Mouse (Mus musculus) forebrain, embryonic 14.5 days (tissue): ENCODE results near the gene Echs1. TPM values are rescaled to one million over a fixed set of nuclear protein-coding genes. Genes with fewer than 3 reads are reported as not detected.

Source experiments
- ATAC-seq: fragments of 200-750 bp; cut with Nextera tagmentation; 2 replicates; pipeline ENCODE4 v1.8.0; 2017; ENCODE audit warnings: mild to moderate bottlenecking, moderate library complexity
- DNase-seq: peaks from one replicate; pipeline ENCODE4 v3.0.0-alpha.2; 2015; ENCODE audit warnings: low spot score
- H3K27ac ChIP-seq: fragments of 300-500 bp; sonication (generic); 2 replicates; pipeline ENCODE4 v1.5.1; 2014; ENCODE audit warnings: low read depth, mild to moderate bottlenecking, control low read depth, low read length, moderate library complexity
- H3K27me3 ChIP-seq: fragments of 300-500 bp; sonication (generic); replicated peaks from 2 replicates; pipeline ENCODE4 v1.6.1; 2014; ENCODE audit warnings: low read length, control low read depth, mixed read lengths; ENCODE audit not compliant: control insufficient read depth, insufficient read depth
- H3K36me3 ChIP-seq: fragments of 300-500 bp; sonication (generic); 2 replicates; pipeline ENCODE4 v1.6.1; 2014; ENCODE audit warnings: low read length, control low read depth; ENCODE audit not compliant: control insufficient read depth, insufficient read depth
- H3K4me1 ChIP-seq: fragments of 300-500 bp; sonication (generic); 2 replicates; pipeline ENCODE4 v1.6.1; 2014; ENCODE audit warnings: antibody characterized with exemption, low read length, control low read depth; ENCODE audit not compliant: control insufficient read depth, insufficient read depth
- H3K4me2 ChIP-seq: fragments of 300-500 bp; sonication (generic); 2 replicates; pipeline ENCODE4 v1.6.1; 2014; ENCODE audit warnings: mild to moderate bottlenecking, control low read depth, low read length
- H3K4me3 ChIP-seq: fragments of 300-500 bp; sonication (generic); 2 replicates; pipeline ENCODE4 v1.5.1; 2014; ENCODE audit warnings: low read depth, low read length, control low read depth
- H3K9ac ChIP-seq: fragments of 300-500 bp; sonication (generic); 2 replicates; pipeline ENCODE4 v1.6.1; 2014; ENCODE audit warnings: mild to moderate bottlenecking, low read length, control low read depth, moderate library complexity
- H3K9me3 ChIP-seq: fragments of 300-500 bp; sonication (generic); replicated peaks from 2 replicates; pipeline ENCODE4 v1.6.1; 2016; ENCODE audit warnings: low read length, control low read depth, mixed read lengths; ENCODE audit not compliant: control insufficient read depth
- WGBS: fragments of 180-500 bp; shearing (Covaris S2); extraction: QIAGEN DNeasy Blood & Tissue Kit; methylation state at CpG from one replicate; pipeline ENCODE4 v1.1.7; 2014; 5-methylcytosine and 5-hydroxymethylcytosine counted together
- polyA plus RNA-seq: library from polyadenylated mRNA; unstranded; fragments of >200 nt; fragmentation: Nextera tagmentation; extraction: Ambion mirVana; gene quantifications from 2 replicates; pipeline ENCODE4 v1.2.1, GENCODE M21; 2014

Echs1 gene
- polyA plus RNA-seq, 1 experiment from 2014 or later = 154 TPM

GRCm38 (mm10) chr7:140061832-140062130 lies 54.5 kb downstream of the Echs1 start:
- H3K4me3 ChIP-seq = peak overlapping the region; percentile 30
- H3K4me2 ChIP-seq = peak overlapping the region; percentile 72
- H3K27me3 ChIP-seq = 0 out of 2 replicates have a peak, but pooled peaks cover 10% of the 10 kb centered on the region
- no peaks in the 10 kb centered on the region for H3K36me3 ChIP-seq
- peak overlapping the region; percentile 76; the same call in 1 of the 2 replicates for H3K27ac ChIP-seq
- no peaks in the 10 kb centered on the region for H3K9me3 ChIP-seq
- 2% methylated on average over 6 of the region's 6 CpGs for WGBS
- no peak for ATAC-seq
- no peak for DNase-seq
- H3K4me1 ChIP-seq = peaks cover 33% of the 10 kb centered on the region
- H3K9ac ChIP-seq = peak overlapping the region; percentile 58; the same call in 1 of the 2 replicates

GRCm38 (mm10) chr7:140060936-140061831 lies 55.1 kb downstream of the Echs1 start:
- peak; percentile 93 for DNase-seq
- Histone ChIP-seq H3K27ac (peak overlapping the region; percentile 76), H3K9ac (peak overlapping the region; percentile 58), H3K4me1 (peaks cover 33% of the 10 kb centered on the region), H3K27me3 (peaks cover 10% of the 10 kb centered on the region; the same call in 1 of the 2 replicates), H3K4me3 (peak overlapping the region; percentile 30), H3K9me3 (no peaks in the 10 kb centered on the region), H3K4me2 (peak overlapping the region; percentile 72), H3K36me3 (no peaks in the 10 kb centered on the region)
- peak; percentile 66 for ATAC-seq
- under 1% methylated on average over 47 of the region's 47 CpGs for WGBS

GRCm38 (mm10) chr7:140059601-140060000 lies 56.7 kb downstream of the Echs1 start:
- 19% methylated on average over 4 of the region's 4 CpGs for WGBS
- DNase-seq (no peak), ATAC-seq (no peak)
- Histone ChIP-seq H3K9me3 (no peaks in the 10 kb centered on the region), H3K27ac (no peak overlapping the region), H3K4me3 (no peak overlapping the region), H3K27me3 (peaks cover 10% of the 10 kb centered on the region; the same call in 1 of the 2 replicates), H3K4me2 (no peak overlapping the region), H3K36me3 (no peaks in the 10 kb centered on the region), H3K4me1 (peaks cover 33% of the 10 kb centered on the region), H3K9ac (no peak overlapping the region)

GRCm38 (mm10) chr7:140058528-140058927 lies 57.7 kb downstream of the Echs1 start:
- H3K27me3 ChIP-seq = peaks cover 6% of the 10 kb centered on the region; the same call in 1 of the 2 replicates
- no peak for ATAC-seq
- WGBS = 5% methylated on average over 7 of the region's 7 CpGs
- DNase-seq = no peak
- peak overlapping the region; percentile 83 for H3K9ac ChIP-seq
- peak overlapping the region; percentile 46 for H3K4me3 ChIP-seq
- H3K4me2 ChIP-seq = peak overlapping the region; percentile 83
- no peaks in the 10 kb centered on the region for H3K36me3 ChIP-seq
- peaks cover 33% of the 10 kb centered on the region for H3K4me1 ChIP-seq
- no peaks in the 10 kb centered on the region for H3K9me3 ChIP-seq
- H3K27ac ChIP-seq = peak overlapping the region; percentile 91

- WGBS = 3% methylated on average over 52 of the region's 53 CpGs
- Histone ChIP-seq H3K27me3 (peaks cover 8% of the 10 kb centered on the region; the same call in 1 of the 2 replicates), H3K27ac (peak overlapping the region; percentile 91), H3K36me3 (no peaks in the 10 kb centered on the region), H3K4me3 (peak overlapping the region; percentile 46), H3K9me3 (no peaks in the 10 kb centered on the region), H3K4me2 (peak overlapping the region; percentile 83), H3K4me1 (peaks cover 33% of the 10 kb centered on the region), H3K9ac (peak overlapping the region; percentile 83)
- ATAC-seq (peak; percentile 78), DNase-seq (peak; percentile 90)
Measured at GRCm38 (mm10) chr7:140057413-140058407, 58.6 kb downstream of the Echs1 start.

Other genes with a start within 250 kb of the Echs1 start
- 7.0 and 8.7 TPM in 2 replicates for gene Kndc1, start 221.8 kb downstream of the Echs1 start, polyA plus RNA-seq
- not detected in 2 replicates for gene Utf1, start 172.7 kb downstream of the Echs1 start, polyA plus RNA-seq
- 0.51 and 0.86 TPM in 2 replicates for gene 6430531B16Rik, start 137.7 kb downstream of the Echs1 start, polyA plus RNA-seq
- 1.3 and 2.1 TPM in 2 replicates for gene Adam8, start 123.9 kb downstream of the Echs1 start, polyA plus RNA-seq
- 52.5 and 53.6 TPM in 2 replicates for gene Zfp511, start 80.1 kb downstream of the Echs1 start, polyA plus RNA-seq
- gene Tubgcp2, start 79.8 kb downstream of the Echs1 start, polyA plus RNA-seq = 64.3 and 67.7 TPM in 2 replicates
- gene Msx3, start 67.4 kb downstream of the Echs1 start, polyA plus RNA-seq = 0.93 and 1.2 TPM in 2 replicates
- gene Caly, start 33.9 kb downstream of the Echs1 start, polyA plus RNA-seq = 114 and 141 TPM in 2 replicates
- not detected in 2 replicates for gene Prap1, start 23.1 kb downstream of the Echs1 start, polyA plus RNA-seq
- 19.7 and 23.9 TPM in 2 replicates for gene Fuom, start 14.0 kb downstream of the Echs1 start, polyA plus RNA-seq
- 7.2 and 8.8 TPM in 2 replicates for gene Paox, start 677 bp downstream of the Echs1 start, polyA plus RNA-seq
- 40.7 and 42.9 TPM in 2 replicates for gene Mtg1, start 21.1 kb upstream of the Echs1 start, polyA plus RNA-seq
- gene Sprn, start 38.4 kb upstream of the Echs1 start, polyA plus RNA-seq = 7.9 and 9.7 TPM in 2 replicates
- not detected in 2 replicates for gene Olfr522, start 48.3 kb upstream of the Echs1 start, polyA plus RNA-seq
- not detected in 2 replicates for gene Olfr523, start 56.7 kb upstream of the Echs1 start, polyA plus RNA-seq
- not detected in 2 replicates for gene Olfr524, start 89.5 kb upstream of the Echs1 start, polyA plus RNA-seq
- gene Cd163l1, start 101.8 kb upstream of the Echs1 start, polyA plus RNA-seq = not detected in 2 replicates
- gene 5830411N06Rik, start 130.8 kb upstream of the Echs1 start, polyA plus RNA-seq = not detected in 2 replicates
- gene Olfr525, start 204.4 kb upstream of the Echs1 start, polyA plus RNA-seq = not detected in 2 replicates
- not detected in 2 replicates for gene Olfr527, start 217.5 kb upstream of the Echs1 start, polyA plus RNA-seq
- not detected in 2 replicates for gene Olfr60, start 245.2 kb upstream of the Echs1 start, polyA plus RNA-seq